Mouse (Mus musculus) stomach, postnatal 0 days (tissue): ENCODE data around the gene Supt3.

Experiments used
- CTCF ChIP-seq: IDR thresholded peaks from 2 replicates; pipeline ENCODE4 v1.5.1; 2016; ENCODE audit warnings: antibody characterized with exemption, low read depth, mild to moderate bottlenecking, moderate library complexity
- EP300 ChIP-seq: optimal IDR thresholded peaks from 2 replicates; pipeline ENCODE3; 2016; ENCODE audit warnings: antibody characterized with exemption

GRCm38 (mm10) chr17:44735223-44735990 lies 41.5 kb upstream of the Supt3 start:
- TF ChIP-seq CTCF (no peak), EP300 (no peak)
